Mouse (Mus musculus): Measurements from ENCODE around the gene Zfp112.
A peak's percentile ranks its signal among the peaks of the same experiment; 100 is the strongest.
"Not testable (repeated sequence)": the region's sequence is repeated elsewhere in the genome, so short reads cannot be mapped to it uniquely, and the experiment has no call there.

Gene Zfp112

DNA sequence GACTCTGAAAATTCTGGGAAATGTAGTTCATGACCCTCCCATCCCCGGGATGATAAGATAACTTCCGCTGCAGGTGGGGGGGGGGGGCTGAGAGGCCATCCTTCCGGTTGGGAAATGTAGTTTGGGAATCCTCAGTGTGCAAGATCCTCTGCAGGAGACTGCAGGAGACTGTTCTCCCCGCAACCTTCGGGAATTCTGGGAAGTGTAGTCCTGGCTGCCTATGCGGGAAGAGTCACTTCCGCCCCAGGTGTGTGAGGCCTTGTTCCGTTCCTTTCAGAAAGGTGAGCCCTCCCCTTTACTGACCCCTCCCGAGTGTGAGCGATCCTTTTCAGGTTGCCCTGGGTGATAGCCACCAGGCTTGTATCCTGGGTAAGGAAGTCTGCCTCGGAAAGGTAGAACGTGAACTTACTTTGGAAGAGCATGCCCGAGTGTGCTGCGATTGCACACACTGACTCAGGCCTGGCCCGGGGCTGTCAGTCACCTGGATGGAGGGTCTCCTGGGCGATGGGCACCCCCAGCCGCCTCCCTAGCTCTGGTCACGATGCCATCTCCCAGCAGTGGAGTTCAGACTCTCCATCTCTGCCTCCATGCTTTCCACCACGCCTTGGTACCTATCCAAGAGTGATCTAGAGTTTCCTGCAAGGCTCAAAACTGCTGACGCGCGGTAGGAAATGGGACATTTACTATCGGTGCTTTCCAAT, at the start of gene Zfp112:
Gene Zfp112 (plus strand): TSS at position 159 of the 701 bp plus-strand sequence.
- DNase-seq (ENCODE audit: low read depth, low spot score), result peak; percentile 79

- DNase-seq (ENCODE audit: low read depth, low spot score), result not testable (repeated sequence)
Measured at GRCm38 (mm10) chr7:24074424-24074823, 37.7 kb upstream of the Zfp112 start.

- peak; percentile 86 for DNase-seq (ENCODE audit: low read depth, low spot score)
Measured at GRCm38 (mm10) chr7:24081634-24082431, 30.3 kb upstream of the Zfp112 start, which contains the start of gene Zfp180. Gene Zfp180 (plus strand): TSS chr7:24081924.

- no peak for DNase-seq (ENCODE audit: low read depth, low spot score)
Measured at GRCm38 (mm10) chr7:24082457-24083235, 29.5 kb upstream of the Zfp112 start.

- DNase-seq (ENCODE audit: low read depth, low spot score), result no peak
Measured at GRCm38 (mm10) chr7:24086871-24087270, 25.2 kb upstream of the Zfp112 start.

GRCm38 (mm10) chr7:24087485-24088125, 24.5 kb upstream of the Zfp112 start:
- DNase-seq (ENCODE audit: low read depth, low spot score), result no peak

GRCm38 (mm10) chr7:24104403-24104802, 7.7 kb upstream of the Zfp112 start:
- DNase-seq (ENCODE audit: low read depth, low spot score), result no peak

DNA sequence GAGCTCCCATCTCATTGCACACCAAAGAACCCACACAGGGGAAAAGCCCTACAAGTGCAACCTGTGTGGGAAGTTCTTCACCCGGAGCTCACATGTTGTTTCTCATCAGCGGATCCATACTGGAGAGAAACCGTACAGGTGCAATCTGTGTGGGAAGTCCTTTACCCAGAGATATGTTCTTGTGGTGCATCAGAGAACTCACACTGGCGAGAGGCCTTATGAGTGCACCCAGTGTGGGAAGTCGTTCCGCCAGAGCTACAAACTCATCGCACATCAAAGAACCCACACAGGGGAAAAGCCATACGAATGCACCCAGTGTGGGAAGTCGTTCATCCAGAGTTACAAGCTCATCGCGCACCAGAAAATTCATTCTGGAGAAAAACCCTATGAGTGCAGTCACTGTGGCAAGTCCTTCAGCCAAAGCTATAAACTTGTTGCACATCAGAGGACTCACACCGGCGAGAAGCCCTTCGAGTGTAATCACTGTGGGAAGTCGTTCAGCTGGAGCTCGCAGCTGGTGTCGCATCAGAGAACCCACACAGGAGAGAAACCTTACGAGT, 6.9 kb upstream of the Zfp112 start:
- no peak for DNase-seq (ENCODE audit: low read depth, low spot score)

GRCm38 (mm10) chr7:24110839-24111238, 1.3 kb upstream of the Zfp112 start:
- no peak for DNase-seq (ENCODE audit: low read depth, low spot score)

DNA sequence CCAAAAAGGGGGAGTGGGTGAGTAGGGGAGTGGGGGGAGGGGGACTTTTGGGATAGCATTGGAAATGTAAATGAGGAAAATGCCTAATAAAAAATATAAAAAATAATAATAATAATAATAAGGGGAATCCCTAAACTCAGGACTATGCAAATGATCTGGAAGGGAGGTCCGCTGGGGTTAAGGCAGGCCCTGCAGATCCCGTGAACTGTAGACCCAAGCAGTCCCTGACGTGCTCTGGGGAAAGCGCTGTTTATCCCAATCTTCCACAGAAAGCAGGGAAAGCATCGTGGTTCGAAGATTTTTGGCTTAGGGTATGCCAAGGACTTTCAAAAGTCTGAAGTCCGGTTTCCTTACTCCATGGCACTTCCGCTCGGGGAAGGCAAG, 350 bp upstream of the Zfp112 start:
- no peak for DNase-seq (ENCODE audit: low read depth, low spot score)

- DNase-seq (ENCODE audit: low read depth, low spot score), result no peak
Measured at GRCm38 (mm10) chr7:24113001-24113400, 887 bp downstream of the Zfp112 start.

GRCm38 (mm10) chr7:24116655-24117054, 4.5 kb downstream of the Zfp112 start:
- DNase-seq (ENCODE audit: low read depth, low spot score), result no peak

DNA sequence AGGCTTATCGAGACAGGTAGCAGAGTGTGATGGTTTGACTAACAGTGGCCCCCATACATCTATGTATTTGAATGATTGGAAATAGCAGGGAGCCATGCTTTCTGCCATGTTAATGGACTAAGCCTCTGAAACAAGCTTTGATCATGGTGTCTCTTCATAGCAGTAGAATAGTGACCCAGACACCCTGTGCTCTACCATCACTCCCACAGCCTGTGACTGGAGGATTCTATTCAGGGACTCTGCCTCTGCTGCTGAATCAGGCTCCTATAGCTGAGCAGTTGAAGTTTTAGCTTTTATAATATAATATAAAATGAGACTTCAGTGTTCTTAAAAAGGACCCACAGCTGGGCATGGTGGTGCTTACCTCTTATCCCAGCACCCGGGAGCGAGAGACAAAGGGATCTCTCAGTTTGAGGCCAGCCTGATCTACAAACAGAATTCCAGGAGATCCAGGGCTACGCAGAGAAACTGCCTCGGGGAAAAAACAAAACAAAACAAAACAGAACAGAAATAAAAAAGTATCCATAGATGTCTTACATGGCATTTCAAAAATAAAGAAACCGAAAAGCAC, 21.4 kb downstream of the Zfp112 start:
- no peak for DNase-seq (ENCODE audit: low read depth, low spot score)

GRCm38 (mm10) chr7:24133996-24134828, 22.1 kb downstream of the Zfp112 start, which contains the start of gene Zfp235:
Gene Zfp235 (plus strand): TSS chr7:24134169.
- peak; percentile 56 for DNase-seq (ENCODE audit: low read depth, low spot score)

- no peak for DNase-seq (ENCODE audit: low read depth, low spot score)
Measured at GRCm38 (mm10) chr7:24142566-24142965, 30.5 kb downstream of the Zfp112 start.

- no peak for DNase-seq (ENCODE audit: low read depth, low spot score)
Measured at GRCm38 (mm10) chr7:24153272-24153671, 41.2 kb downstream of the Zfp112 start.

DNA sequence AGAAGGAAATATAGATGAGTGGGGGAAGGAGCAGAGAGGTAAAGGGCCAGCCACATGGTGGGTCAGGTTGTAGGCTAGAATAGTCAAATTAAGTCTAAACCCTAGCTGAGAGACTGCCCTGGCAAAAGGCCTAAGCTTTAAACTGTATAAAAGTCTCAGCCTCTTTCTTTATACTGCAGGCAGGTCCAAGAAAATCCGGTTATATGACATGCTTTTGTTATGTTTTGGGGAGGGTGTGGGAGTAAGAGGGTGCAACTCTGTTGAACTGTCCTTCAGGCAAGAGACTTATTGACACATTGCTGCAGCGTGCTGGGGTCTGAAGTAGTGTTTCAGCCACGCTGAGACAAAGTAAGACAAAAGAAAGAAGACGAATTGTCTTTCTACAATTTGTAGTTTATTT, 60.1 kb downstream of the Zfp112 start:
- no peak for DNase-seq (ENCODE audit: low read depth, low spot score)

GRCm38 (mm10) chr7:24174618-24175336, 62.7 kb downstream of the Zfp112 start, which contains the start of gene Zfp114:
Gene Zfp114 (plus strand): TSS chr7:24175060.
- peak; percentile 54 for DNase-seq (ENCODE audit: low read depth, low spot score)

- DNase-seq (ENCODE audit: low read depth, low spot score), result no peak
Measured at GRCm38 (mm10) chr7:24175337-24175711, 63.2 kb downstream of the Zfp112 start.
